Mouse (Mus musculus) liver, embryonic 14.5 days (tissue): ENCODE data around the gene Isy1.

Experiments
- CTCF ChIP-seq: IDR thresholded peaks from 2 replicates; pipeline ENCODE4 v1.5.1; 2016; ENCODE audit warnings: antibody characterized with exemption, low read depth, control low read depth
- EP300 ChIP-seq: IDR thresholded peaks from 2 replicates; pipeline ENCODE4 v1.6.1; 2016; ENCODE audit warnings: antibody characterized with exemption, low read depth

GRCm38 (mm10) chr6:87789791-87790190 is 48.8 kb downstream of the Isy1 start:
- TF ChIP-seq CTCF (no peak), EP300 (no peak)
